Mouse (Mus musculus) c-Kit-positive CD71-positive TER-119-positive erythroid progenitor cells, embryonic 14.5 days (primary cell): ENCODE results near the gene Zfp609.
A peak's percentile ranks its signal among the peaks of the same experiment; 100 is the strongest.
"Not testable (repeated sequence)": the region's sequence is repeated elsewhere in the genome, so short reads cannot be mapped to it uniquely, and the experiment has no call there.

ENCODE experiments used
- DNase-seq: peaks from one replicate; pipeline ENCODE4 v3.0.0-alpha.2; 2013; ENCODE audit warnings: low spot score

Zfp609 gene

GRCm38 (mm10) chr9:65672996-65673395 is 154.4 kb downstream of the Zfp609 start:
- no peak for DNase-seq

GRCm38 (mm10) chr9:65671431-65671931 is 155.9 kb downstream of the Zfp609 start:
- DNase-seq: no peak

GRCm38 (mm10) chr9:65667701-65668100 is 159.7 kb downstream of the Zfp609 start, which contains the start of gene Oaz2:
TSS of gene Oaz2 (plus strand) at chr9:65668001.
- DNase-seq: no peak

GRCm38 (mm10) chr9:65666042-65666441 is 161.3 kb downstream of the Zfp609 start:
- DNase-seq: peak; percentile 58

GRCm38 (mm10) chr9:65664163-65664562 is 163.2 kb downstream of the Zfp609 start:
- DNase-seq: no peak

GRCm38 (mm10) chr9:65661493-65661892 is 165.9 kb downstream of the Zfp609 start:
- no peak for DNase-seq

- no peak for DNase-seq
Measured at GRCm38 (mm10) chr9:65661029-65661428, 166.3 kb downstream of the Zfp609 start.

GRCm38 (mm10) chr9:65657218-65657617 is 170.1 kb downstream of the Zfp609 start:
- DNase-seq: no peak

- no peak for DNase-seq
Measured at GRCm38 (mm10) chr9:65655540-65655939, 171.8 kb downstream of the Zfp609 start.

- no peak for DNase-seq
Measured at GRCm38 (mm10) chr9:65654700-65655237, 172.6 kb downstream of the Zfp609 start.

- DNase-seq: no peak
Measured at GRCm38 (mm10) chr9:65653741-65654140, 173.6 kb downstream of the Zfp609 start.

GRCm38 (mm10) chr9:65651957-65652356 is 175.4 kb downstream of the Zfp609 start:
- not testable (repeated sequence) for DNase-seq

GRCm38 (mm10) chr9:65649997-65650396 is 177.4 kb downstream of the Zfp609 start:
- DNase-seq: no peak

- DNase-seq: no peak
Measured at GRCm38 (mm10) chr9:65648730-65649129, 178.6 kb downstream of the Zfp609 start.

GRCm38 (mm10) chr9:65646782-65647181 is 180.6 kb downstream of the Zfp609 start:
- no peak for DNase-seq

- DNase-seq: no peak
Measured at GRCm38 (mm10) chr9:65645984-65646383, 181.4 kb downstream of the Zfp609 start.

GRCm38 (mm10) chr9:65644960-65645359 is 182.4 kb downstream of the Zfp609 start:
- DNase-seq: no peak

- no peak for DNase-seq
Measured at GRCm38 (mm10) chr9:65642546-65642945, 184.8 kb downstream of the Zfp609 start.
